Mouse (Mus musculus) lung, postnatal 0 days (tissue): ENCODE data around the gene Mettl16. TPM values are rescaled to one million over a fixed set of nuclear protein-coding genes. Genes with fewer than 3 reads are reported as not detected.
"Not testable (repeated sequence)": the region's sequence is repeated elsewhere in the genome, so short reads cannot be mapped to it uniquely, and the experiment has no call there.

Source experiments
- ATAC-seq: fragments of 200-750 bp; cut with Nextera tagmentation; 2 replicates; pipeline ENCODE4 v1.8.0; 2017; ENCODE audit warnings: moderate library complexity
- DNase-seq: peaks from one replicate; pipeline ENCODE4 v3.0.0-alpha.2; 2016; ENCODE audit warnings: low spot score
- H3K27ac ChIP-seq: fragments of 300-500 bp; sonication (generic); 2 replicates; pipeline ENCODE4 v1.5.1; 2014; ENCODE audit warnings: antibody characterized with exemption, mild to moderate bottlenecking, low read length, mixed read lengths
- H3K27me3 ChIP-seq: fragments of 300-500 bp; sonication (generic); replicated peaks from 2 replicates; pipeline ENCODE4 v1.6.1; 2014; ENCODE audit warnings: low read length, mixed read lengths; ENCODE audit not compliant: insufficient read depth
- H3K36me3 ChIP-seq: fragments of 300-500 bp; sonication (generic); 2 replicates; pipeline ENCODE4 v1.6.1; 2014; ENCODE audit warnings: low read length, mixed read lengths; ENCODE audit not compliant: insufficient read depth
- H3K4me1 ChIP-seq: fragments of 300-500 bp; sonication (generic); 2 replicates; pipeline ENCODE4 v1.6.1; 2014; ENCODE audit warnings: antibody characterized with exemption, low read depth, low read length, mixed read lengths; ENCODE audit not compliant: insufficient read depth
- H3K4me2 ChIP-seq: fragments of 300-500 bp; sonication (generic); replicated peaks from 2 replicates; pipeline ENCODE4 v1.6.1; 2014; ENCODE audit warnings: low read depth, mild to moderate bottlenecking, low read length, moderate library complexity, mixed read lengths
- H3K4me3 ChIP-seq: fragments of 300-500 bp; sonication (generic); 2 replicates; pipeline ENCODE4 v1.5.1; 2014; ENCODE audit warnings: low read depth, low read length
- H3K9ac ChIP-seq: fragments of 300-500 bp; sonication (generic); replicated peaks from 2 replicates; pipeline ENCODE4 v1.6.1; 2014; ENCODE audit warnings: low read depth, mild to moderate bottlenecking
- H3K9me3 ChIP-seq: fragments of 300-500 bp; sonication (generic); 2 replicates; pipeline ENCODE4 v1.6.1; 2016; ENCODE audit warnings: low read length, mixed read lengths
- CTCF ChIP-seq: IDR thresholded peaks from 2 replicates; pipeline ENCODE4 v1.5.1; 2016; ENCODE audit warnings: antibody characterized with exemption, mild to moderate bottlenecking
- EP300 ChIP-seq: IDR thresholded peaks from 2 replicates; pipeline ENCODE4 v1.6.1; 2016; ENCODE audit warnings: antibody characterized with exemption, mild to moderate bottlenecking, control low read depth
- WGBS: fragments of 180-500 bp; shearing (Covaris S2); extraction: QIAGEN DNeasy Blood & Tissue Kit; methylation state at CpG from one replicate; pipeline ENCODE4 v1.1.7; 2014; 5-methylcytosine and 5-hydroxymethylcytosine counted together
- polyA plus RNA-seq: library from polyadenylated mRNA; unstranded; fragments of >200 nt; fragmentation: Nextera tagmentation; extraction: Ambion mirVana; gene quantifications from 2 replicates; pipeline ENCODE4 v1.2.1, GENCODE M21; 2015

The Mettl16 gene
- polyA plus RNA-seq, 1 experiment from 2014 or later, result 13.7 TPM

GRCm38 (mm10) chr11:74807246-74807882 is 36.7 kb downstream of the Mettl16 start:
- no peaks in the 10 kb centered on the region for H3K4me1 ChIP-seq
- no peak overlapping the region for H3K4me3 ChIP-seq
- 80% methylated on average over 6 of the region's 6 CpGs for WGBS
- no peak overlapping the region for H3K4me2 ChIP-seq
- peak; percentile 51 for DNase-seq
- no peak overlapping the region for H3K9ac ChIP-seq
- H3K9me3 ChIP-seq, result no peaks in the 10 kb centered on the region
- H3K27me3 ChIP-seq, result no peaks in the 10 kb centered on the region
- H3K27ac ChIP-seq, result no peak overlapping the region
- TF ChIP-seq EP300, result 0 out of 2 replicates have a peak, but pooled peaks have one; percentile 29
- no peak for TF ChIP-seq CTCF
- 0 out of 2 replicates have a peak, but pooled peaks cover 6% of the 10 kb centered on the region for H3K36me3 ChIP-seq
- peak; percentile 65; the same call in 1 of the 2 replicates for ATAC-seq

GRCm38 (mm10) chr11:74808251-74808853 is 37.7 kb downstream of the Mettl16 start:
- no peak overlapping the region for H3K9ac ChIP-seq
- H3K4me1 ChIP-seq, result no peaks in the 10 kb centered on the region
- no peak for TF ChIP-seq EP300
- no peak for TF ChIP-seq CTCF
- H3K4me2 ChIP-seq, result no peak overlapping the region
- no peak for DNase-seq
- 0 out of 2 replicates have a peak, but pooled peaks cover 6% of the 10 kb centered on the region for H3K36me3 ChIP-seq
- WGBS, result 94% methylated on average over 6 of the region's 6 CpGs
- no peak overlapping the region for H3K4me3 ChIP-seq
- no peak overlapping the region for H3K27ac ChIP-seq
- H3K27me3 ChIP-seq, result no peaks in the 10 kb centered on the region
- no peak for ATAC-seq
- no peaks in the 10 kb centered on the region for H3K9me3 ChIP-seq

DNA sequence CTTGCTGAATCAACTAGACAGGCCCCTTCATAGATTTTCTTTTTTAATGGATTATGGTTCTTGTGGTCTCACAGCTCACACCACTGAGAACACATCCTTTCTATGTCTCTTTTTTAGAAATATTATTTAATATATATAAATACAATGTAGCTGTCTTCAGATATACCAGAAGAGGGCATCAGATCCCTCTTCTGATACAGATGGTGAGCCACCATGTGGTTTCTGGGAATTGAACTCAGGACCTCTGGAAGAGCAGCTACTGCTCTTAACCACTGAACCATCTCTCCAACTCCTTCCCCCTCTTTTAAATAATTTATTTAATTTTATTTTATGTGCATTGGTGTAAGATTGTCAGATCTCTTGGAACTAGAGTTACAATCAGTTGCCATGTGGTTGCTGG is 39.5 kb downstream of the Mettl16 start:
- Histone ChIP-seq H3K9me3 (no peaks in the 10 kb centered on the region), H3K4me1 (no peaks in the 10 kb centered on the region), H3K36me3 (0 out of 2 replicates have a peak, but pooled peaks cover 5% of the 10 kb centered on the region), H3K27me3 (no peaks in the 10 kb centered on the region), H3K4me3 (no peak overlapping the region), H3K9ac (no peak overlapping the region), H3K27ac (no peak overlapping the region), H3K4me2 (no peak overlapping the region)
- no peak for ATAC-seq
- no peak for DNase-seq
- no peak for TF ChIP-seq EP300
- TF ChIP-seq CTCF, result peak; percentile 6; the same call in 1 of the 2 replicates

- not testable (repeated sequence) for H3K9ac ChIP-seq, H3K27ac ChIP-seq, H3K36me3 ChIP-seq, H3K4me3 ChIP-seq, ATAC-seq, H3K27me3 ChIP-seq, H3K4me1 ChIP-seq, H3K4me2 ChIP-seq, H3K9me3 ChIP-seq, DNase-seq
- 53% methylated on average over 3 of the region's 3 CpGs for WGBS
Observed at GRCm38 (mm10) chr11:74811027-74811426, 40.4 kb downstream of the Mettl16 start.

DNA sequence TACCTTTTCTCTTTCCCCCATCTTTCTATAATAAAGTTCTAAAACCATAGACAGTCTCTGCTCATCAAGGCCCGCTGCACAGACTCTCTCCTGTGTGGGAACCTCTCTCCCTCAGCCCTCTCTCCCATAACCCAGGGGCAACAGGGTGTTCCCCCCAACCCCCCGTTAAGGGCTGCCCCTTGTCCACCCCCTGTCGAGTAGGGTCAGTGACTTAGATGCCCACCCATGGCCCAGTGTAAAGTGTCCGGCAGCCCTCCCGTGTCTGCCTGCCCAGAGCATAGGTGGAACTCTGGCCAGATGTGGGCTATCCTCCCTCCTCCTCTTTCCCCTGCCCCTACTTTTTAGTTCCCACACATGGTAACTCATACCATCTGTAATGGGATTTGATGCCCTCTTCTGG is 40.9 kb downstream of the Mettl16 start:
- TF ChIP-seq CTCF, result no peak
- no peak for TF ChIP-seq EP300
- Histone ChIP-seq H3K4me1 (no peaks in the 10 kb centered on the region), H3K4me3 (no peak overlapping the region), H3K36me3 (no peaks in the 10 kb centered on the region), H3K4me2 (no peak overlapping the region), H3K27ac (no peak overlapping the region), H3K9me3 (no peaks in the 10 kb centered on the region), H3K27me3 (no peaks in the 10 kb centered on the region), H3K9ac (no peak overlapping the region)
- no peak for DNase-seq
- no peak for ATAC-seq
- 46% methylated on average over 5 of the region's 5 CpGs for WGBS

GRCm38 (mm10) chr11:74815795-74816194 is 45.2 kb downstream of the Mettl16 start:
- no peaks in the 10 kb centered on the region for H3K27me3 ChIP-seq
- H3K36me3 ChIP-seq, result peaks cover 10% of the 10 kb centered on the region
- no peak overlapping the region for H3K27ac ChIP-seq
- ATAC-seq (no peak), DNase-seq (peak; percentile 47)
- no peaks in the 10 kb centered on the region for H3K9me3 ChIP-seq
- H3K4me2 ChIP-seq, result no peak overlapping the region
- no peak for TF ChIP-seq EP300
- peak; percentile 52 for TF ChIP-seq CTCF
- H3K4me3 ChIP-seq, result no peak overlapping the region
- no peaks in the 10 kb centered on the region for H3K4me1 ChIP-seq
- no peak overlapping the region for H3K9ac ChIP-seq
